Mouse (Mus musculus) liver, embryonic 16.5 days (tissue): ENCODE data around the gene C87436. TPM values are rescaled to one million over a fixed set of nuclear protein-coding genes. Genes with fewer than 3 reads are reported as not detected.
A peak's percentile ranks its signal among the peaks of the same experiment; 100 is the strongest.
"Not testable (repeated sequence)": the region's sequence is repeated elsewhere in the genome, so short reads cannot be mapped to it uniquely, and the experiment has no call there.

Experiments used
- ATAC-seq: fragments of 200-750 bp; cut with Nextera tagmentation; 2 replicates; pipeline ENCODE4 v1.8.0; 2017; ENCODE audit warnings: low read depth, mild to moderate bottlenecking, moderate number of reproducible peaks, moderate library complexity
- H3K27ac ChIP-seq: fragments of 300-500 bp; sonication (generic); 2 replicates; pipeline ENCODE4 v1.5.1; 2014; ENCODE audit warnings: mild to moderate bottlenecking, low read length
- H3K27me3 ChIP-seq: fragments of 300-500 bp; sonication (generic); 2 replicates; pipeline ENCODE4 v1.6.1; 2014; ENCODE audit warnings: low read depth, low read length, mixed read lengths; ENCODE audit not compliant: control insufficient read depth, insufficient read depth
- H3K36me3 ChIP-seq: fragments of 300-500 bp; sonication (generic); 2 replicates; pipeline ENCODE4 v1.6.1; 2014; ENCODE audit warnings: mild to moderate bottlenecking; ENCODE audit not compliant: control insufficient read depth, insufficient read depth
- H3K4me1 ChIP-seq: fragments of 300-500 bp; sonication (generic); 2 replicates; pipeline ENCODE4 v1.6.1; 2014; ENCODE audit warnings: low read depth, low read length, mixed read lengths; ENCODE audit not compliant: control insufficient read depth
- H3K4me2 ChIP-seq: fragments of 300-500 bp; sonication (generic); 2 replicates; pipeline ENCODE4 v1.6.1; 2014; ENCODE audit warnings: low read depth, low read length, mixed read lengths
- H3K4me3 ChIP-seq: fragments of 300-500 bp; sonication (generic); 2 replicates; pipeline ENCODE4 v1.5.1; 2014; ENCODE audit warnings: low read depth, mild to moderate bottlenecking, low read length
- H3K9ac ChIP-seq: fragments of 300-500 bp; sonication (generic); 2 replicates; pipeline ENCODE4 v1.6.1; 2014; ENCODE audit warnings: low read depth, low read length
- H3K9me3 ChIP-seq: fragments of 300-500 bp; sonication (generic); replicated peaks from 2 replicates; pipeline ENCODE4 v1.6.1; 2016; ENCODE audit warnings: low read length; ENCODE audit not compliant: control insufficient read depth
- WGBS: fragments of 180-500 bp; shearing (Covaris S2); extraction: QIAGEN DNeasy Blood & Tissue Kit; methylation state at CpG from one replicate; pipeline ENCODE4 v1.1.7; 2014; ENCODE audit not compliant: insufficient replicate concordance; 5-methylcytosine and 5-hydroxymethylcytosine counted together
- polyA plus RNA-seq: library from polyadenylated mRNA; unstranded; fragments of >200 nt; fragmentation: Nextera tagmentation; extraction: Ambion mirVana; gene quantifications from 2 replicates; pipeline ENCODE4 v1.2.1, GENCODE M21; 2015

Gene C87436
- polyA plus RNA-seq, 1 experiment from 2014 or later, result 10.6 TPM

DNA sequence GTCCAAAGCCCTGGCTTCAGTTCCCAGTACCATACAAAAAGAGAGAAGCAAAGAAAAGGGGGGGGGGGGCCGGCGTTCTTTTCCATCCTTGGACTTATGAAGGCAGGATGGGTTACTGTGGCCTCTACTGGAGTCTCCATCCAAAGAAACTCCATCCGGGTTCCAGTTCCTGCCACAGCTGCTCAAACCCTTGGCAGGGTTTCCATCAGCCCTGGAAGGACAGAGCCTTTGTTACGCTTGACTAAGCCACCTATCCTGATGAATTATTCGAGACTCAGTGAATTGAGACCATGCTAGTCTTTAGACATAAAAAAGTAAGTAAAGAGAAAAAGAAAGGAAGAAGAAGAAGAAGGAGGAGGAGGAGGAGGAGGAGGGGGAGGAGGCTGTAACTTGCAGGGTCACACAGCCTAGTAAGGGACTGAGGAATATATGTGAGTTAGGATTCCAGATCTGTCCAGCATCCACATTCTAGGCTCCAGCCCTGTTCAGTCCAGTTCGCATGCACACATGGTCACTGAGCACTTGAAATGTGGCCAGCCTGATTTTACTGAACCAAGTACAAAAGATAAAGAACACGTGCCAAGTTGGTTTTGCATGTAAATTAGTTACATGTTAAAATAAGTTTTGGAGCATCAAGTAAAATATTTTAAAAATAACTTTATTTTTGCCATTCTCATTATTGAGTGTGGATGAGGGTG is 47.9 kb downstream of the C87436 start:
- no peak for ATAC-seq
- 67% methylated on average over 7 of the region's 7 CpGs for WGBS
- no peaks in the 10 kb centered on the region for H3K27me3 ChIP-seq

DNA sequence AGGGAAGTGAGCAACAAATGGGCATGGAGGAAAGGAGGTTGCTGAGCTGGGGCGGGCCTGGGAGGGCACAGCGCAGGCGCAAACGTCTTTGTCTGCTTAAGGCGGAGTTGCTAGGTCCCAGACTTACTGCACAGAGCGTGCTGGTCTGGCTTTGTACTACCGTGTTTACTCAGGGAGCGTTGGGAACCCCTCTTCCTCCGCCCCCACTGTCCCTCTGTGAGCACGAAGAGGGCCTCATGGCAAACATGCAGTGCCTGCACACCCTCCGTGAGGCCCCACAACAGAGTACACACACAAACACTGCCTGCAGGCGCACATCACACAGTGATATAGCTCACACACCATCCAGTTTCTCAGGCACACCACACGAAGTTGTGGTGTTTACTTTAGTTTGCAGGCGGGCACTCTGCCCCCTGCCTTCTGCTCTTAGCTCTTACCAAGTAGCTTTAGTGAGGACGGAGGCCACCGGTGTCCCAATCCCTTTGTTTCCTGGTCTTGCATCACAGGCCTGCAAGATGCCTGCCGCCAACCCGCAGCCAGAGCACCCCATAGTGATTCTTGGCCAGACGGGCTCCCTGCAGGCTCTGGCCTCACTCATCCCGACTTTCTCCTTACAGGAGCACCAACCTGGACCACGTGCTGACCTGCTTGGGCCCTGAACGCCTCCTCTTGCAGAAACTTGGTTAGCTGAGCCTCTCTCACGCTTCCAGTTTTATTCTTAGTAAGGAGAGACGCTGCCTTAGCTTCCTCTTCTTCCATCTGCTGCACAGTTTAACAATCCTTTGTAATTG is 49.4 kb downstream of the C87436 start:
- Histone ChIP-seq H3K36me3 (no peaks in the 10 kb centered on the region), H3K4me1 (peaks cover 12% of the 10 kb centered on the region), H3K4me3 (peak overlapping the region; percentile 19; the same call in 1 of the 2 replicates), H3K9ac (peak overlapping the region; percentile 60), H3K4me2 (peak overlapping the region; percentile 50), H3K27me3 (no peaks in the 10 kb centered on the region), H3K27ac (peak overlapping the region; percentile 93), H3K9me3 (no peaks in the 10 kb centered on the region)
- peak; percentile 89 for ATAC-seq
- WGBS, result 6% methylated on average over 24 of the region's 24 CpGs

More for the DNA sequence above, 47.9 kb downstream of the C87436 start:
- H3K4me1 ChIP-seq, result peaks cover 12% of the 10 kb centered on the region
- H3K4me2 ChIP-seq, result no peak overlapping the region
- no peaks in the 10 kb centered on the region for H3K9me3 ChIP-seq
- no peak overlapping the region for H3K27ac ChIP-seq
- H3K4me3 ChIP-seq, result no peak overlapping the region
- no peak overlapping the region for H3K9ac ChIP-seq
- no peaks in the 10 kb centered on the region for H3K36me3 ChIP-seq

- Histone ChIP-seq H3K4me3 (no peak overlapping the region), H3K9ac (peak overlapping the region; percentile 60; the same call in 1 of the 2 replicates), H3K9me3 (no peaks in the 10 kb centered on the region), H3K4me2 (peak overlapping the region; percentile 50; the same call in 1 of the 2 replicates), H3K36me3 (no peaks in the 10 kb centered on the region), H3K27ac (peak overlapping the region; percentile 93), H3K27me3 (no peaks in the 10 kb centered on the region), H3K4me1 (peaks cover 12% of the 10 kb centered on the region)
- no peak for ATAC-seq
- WGBS, result 30% methylated on average over 3 of the region's 3 CpGs
Measured at GRCm38 (mm10) chr6:86488149-86488485, 49.9 kb downstream of the C87436 start.

DNA sequence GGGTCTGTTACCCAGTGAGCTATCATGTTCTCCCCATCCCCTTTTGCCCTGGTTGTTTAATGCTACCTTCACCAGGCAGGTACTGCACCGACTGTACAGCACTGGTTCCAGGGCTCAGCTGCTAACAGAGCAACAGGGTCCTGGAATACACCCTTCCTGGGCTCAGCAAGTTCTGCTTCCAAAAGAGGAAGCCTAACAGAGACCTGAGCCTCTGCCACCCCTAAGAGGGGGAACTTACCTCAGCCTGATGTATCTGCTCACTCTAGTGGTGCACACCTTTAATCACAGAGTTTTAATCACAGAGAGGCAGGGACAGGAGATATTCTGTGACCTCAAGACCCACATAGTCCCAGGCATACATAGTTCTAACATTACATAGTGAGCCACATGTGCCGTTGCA is 51.8 kb downstream of the C87436 start:
- no peak overlapping the region for H3K4me2 ChIP-seq
- H3K4me1 ChIP-seq, result peaks cover 22% of the 10 kb centered on the region
- no peaks in the 10 kb centered on the region for H3K27me3 ChIP-seq
- ATAC-seq, result no peak
- no peak overlapping the region for H3K27ac ChIP-seq
- H3K9ac ChIP-seq, result no peak overlapping the region
- 70% methylated on average over 2 of the region's 2 CpGs for WGBS
- no peak overlapping the region for H3K4me3 ChIP-seq
- H3K36me3 ChIP-seq, result no peaks in the 10 kb centered on the region
- no peaks in the 10 kb centered on the region for H3K9me3 ChIP-seq

- H3K9ac ChIP-seq, ATAC-seq, H3K27me3 ChIP-seq, H3K27ac ChIP-seq, H3K4me2 ChIP-seq, H3K36me3 ChIP-seq, H3K9me3 ChIP-seq, H3K4me3 ChIP-seq: not testable (repeated sequence)
- H3K4me1 ChIP-seq, result peaks cover 22% of the 10 kb centered on the region
- WGBS, result 84% methylated on average over 8 of the region's 8 CpGs
Measured at GRCm38 (mm10) chr6:86490413-86490812, 52.2 kb downstream of the C87436 start.

DNA sequence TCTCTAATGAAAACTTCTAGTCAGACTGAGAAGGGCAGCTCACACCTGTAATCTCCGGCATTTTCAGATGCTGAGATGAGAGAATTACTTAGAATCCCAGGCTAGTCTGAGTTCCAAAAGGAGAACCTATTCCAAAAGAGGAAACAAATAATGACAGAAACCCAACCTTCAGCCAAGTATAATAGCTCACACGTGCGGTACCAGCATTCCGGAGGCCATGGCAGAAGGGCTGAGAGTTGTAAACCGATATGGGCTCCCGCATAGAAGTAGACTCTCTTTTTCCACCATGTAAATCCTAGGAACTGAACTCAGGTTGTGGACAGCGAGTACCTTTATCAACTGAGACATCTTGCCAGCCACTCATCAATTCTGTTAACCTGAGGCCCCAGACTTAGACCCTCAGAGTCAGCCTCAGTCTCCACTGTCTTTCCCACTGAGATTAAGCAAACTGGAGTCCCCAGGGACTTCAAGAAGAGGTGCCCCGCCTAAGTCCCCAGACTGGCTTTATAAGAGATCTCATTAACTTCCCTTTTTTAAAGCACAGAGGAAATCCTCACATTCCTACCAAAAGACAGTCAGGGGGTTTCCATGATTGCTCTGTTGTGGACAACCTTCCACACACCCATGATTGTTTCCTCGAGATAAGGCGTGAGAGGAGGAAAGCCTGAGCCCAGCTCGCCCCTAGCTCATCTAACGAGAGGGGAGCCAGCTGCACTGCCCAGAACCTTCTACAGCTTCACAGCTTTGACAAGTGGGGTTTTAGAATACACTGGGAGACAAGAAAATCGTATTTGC is 55.5 kb downstream of the C87436 start:
- Histone ChIP-seq H3K4me3 (no peak overlapping the region), H3K4me2 (no peak overlapping the region), H3K4me1 (peaks cover 12% of the 10 kb centered on the region), H3K27me3 (no peaks in the 10 kb centered on the region), H3K9me3 (no peaks in the 10 kb centered on the region), H3K27ac (peak overlapping the region; percentile 22), H3K9ac (no peak overlapping the region), H3K36me3 (no peaks in the 10 kb centered on the region)
- no peak for ATAC-seq
- 22% methylated on average over 13 of the region's 13 CpGs for WGBS

DNA sequence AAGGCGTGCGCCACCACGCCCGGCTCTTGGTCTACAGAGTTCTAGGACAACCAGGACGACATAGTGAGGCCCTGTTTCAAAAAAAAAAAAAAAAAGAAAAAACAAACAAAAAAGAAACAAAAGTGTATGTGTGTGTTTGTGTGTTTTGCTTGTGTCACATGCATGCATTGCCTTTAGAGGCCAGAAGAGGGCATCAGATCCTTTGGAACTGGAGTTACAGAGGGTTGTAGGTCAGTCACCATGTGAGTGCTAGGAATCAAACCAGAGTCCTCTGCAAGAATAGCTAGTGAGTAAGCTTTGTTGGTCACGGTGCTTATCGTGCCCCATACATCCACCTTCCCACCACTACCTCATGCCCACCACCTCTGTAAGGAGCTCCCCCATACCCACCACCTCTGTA is 56.6 kb downstream of the C87436 start:
- Histone ChIP-seq H3K36me3 (no peaks in the 10 kb centered on the region), H3K4me2 (no peak overlapping the region), H3K4me1 (peaks cover 12% of the 10 kb centered on the region), H3K9me3 (no peaks in the 10 kb centered on the region), H3K4me3 (no peak overlapping the region), H3K9ac (no peak overlapping the region), H3K27ac (no peak overlapping the region), H3K27me3 (no peaks in the 10 kb centered on the region)
- no peak for ATAC-seq
- 80% methylated on average over 7 of the region's 7 CpGs for WGBS

DNA sequence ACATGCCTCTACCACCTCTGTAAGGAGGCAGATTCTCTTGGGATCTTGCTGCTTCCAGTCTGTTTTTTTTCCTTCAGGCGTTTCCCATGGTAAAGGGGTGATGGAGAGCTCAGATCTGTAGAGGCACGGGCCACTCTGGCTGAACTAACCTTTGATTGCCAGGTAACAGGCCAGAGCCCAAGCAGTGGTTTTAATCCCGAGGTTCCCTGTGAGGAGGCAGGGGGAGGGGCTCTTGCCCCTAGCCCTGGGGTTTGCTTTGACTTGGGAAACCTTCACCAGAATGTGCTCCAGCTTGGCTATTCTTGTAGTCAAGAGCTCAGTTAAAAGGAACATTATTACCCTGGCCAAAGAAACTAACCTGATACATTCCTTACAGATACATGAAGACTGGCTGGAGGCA is 57.5 kb downstream of the C87436 start:
- 53% methylated on average over 3 of the region's 3 CpGs for WGBS

More for the DNA sequence above, 57.5 kb downstream of the C87436 start:
- no peak overlapping the region for H3K27ac ChIP-seq
- no peaks in the 10 kb centered on the region for H3K9me3 ChIP-seq
- ATAC-seq, result no peak
- peak overlapping the region; percentile 42; the same call in 1 of the 2 replicates for H3K4me3 ChIP-seq
- no peaks in the 10 kb centered on the region for H3K27me3 ChIP-seq
- no peak overlapping the region for H3K9ac ChIP-seq
- peaks cover 12% of the 10 kb centered on the region for H3K4me1 ChIP-seq
- H3K36me3 ChIP-seq, result no peaks in the 10 kb centered on the region
- H3K4me2 ChIP-seq, result peak overlapping the region; percentile 46; the same call in 1 of the 2 replicates
